Mouse (Mus musculus) gonadal fat pad, adult 2 months (tissue): ENCODE results near the gene Abhd17a. TPM values are rescaled to one million over a fixed set of nuclear protein-coding genes. Genes with fewer than 3 reads are reported as not detected.
"Not testable (repeated sequence)": the region's sequence is repeated elsewhere in the genome, so short reads cannot be mapped to it uniquely, and the experiment has no call there.

ENCODE experiments used
- DNase-seq: peaks from one replicate; pipeline ENCODE4 v3.0.0-alpha.2; 2012; ENCODE audit warnings: low read depth
- polyA plus RNA-seq: library from polyadenylated mRNA; depleted of rRNA; stranded (reverse); fragments of >200 nt; gene quantifications from 2 replicates; pipeline ENCODE4 v1.2.3, GENCODE M21; 2012

Abhd17a gene
- polyA plus RNA-seq, 1 experiment: 205 TPM

DNA sequence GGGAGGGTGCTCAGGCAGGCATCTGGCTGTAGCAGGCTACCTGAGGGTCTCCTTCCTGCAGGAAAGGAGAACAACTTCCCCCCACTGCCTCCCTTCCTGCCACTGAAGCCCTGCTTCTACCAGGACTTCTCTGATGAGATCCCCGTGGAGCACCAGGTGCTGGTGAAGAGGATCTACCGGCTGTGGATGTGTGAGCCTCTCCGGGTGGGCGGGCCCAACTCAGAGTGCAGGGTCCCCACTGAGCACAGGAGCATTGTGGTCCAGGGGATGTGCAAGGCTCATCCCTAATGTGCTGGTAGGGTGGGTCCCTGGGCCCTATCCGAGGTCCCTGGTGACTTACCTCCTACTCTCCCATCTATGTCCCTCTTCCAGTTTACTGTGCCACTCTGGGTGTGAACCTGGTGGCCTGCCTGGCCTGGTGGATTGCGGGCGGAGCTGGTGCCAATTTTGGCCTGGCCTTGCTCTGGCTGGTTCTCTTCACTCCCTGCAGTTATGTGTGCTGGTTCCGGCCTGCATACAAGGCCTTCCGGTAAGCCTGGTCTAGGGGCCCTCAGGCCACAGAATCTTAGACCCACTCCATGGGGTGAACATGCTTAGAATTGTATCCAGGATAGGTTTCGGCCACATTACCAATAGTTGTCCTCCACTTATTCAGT lies 19.3 kb upstream of the Abhd17a start:
- DNase-seq: no peak

DNA sequence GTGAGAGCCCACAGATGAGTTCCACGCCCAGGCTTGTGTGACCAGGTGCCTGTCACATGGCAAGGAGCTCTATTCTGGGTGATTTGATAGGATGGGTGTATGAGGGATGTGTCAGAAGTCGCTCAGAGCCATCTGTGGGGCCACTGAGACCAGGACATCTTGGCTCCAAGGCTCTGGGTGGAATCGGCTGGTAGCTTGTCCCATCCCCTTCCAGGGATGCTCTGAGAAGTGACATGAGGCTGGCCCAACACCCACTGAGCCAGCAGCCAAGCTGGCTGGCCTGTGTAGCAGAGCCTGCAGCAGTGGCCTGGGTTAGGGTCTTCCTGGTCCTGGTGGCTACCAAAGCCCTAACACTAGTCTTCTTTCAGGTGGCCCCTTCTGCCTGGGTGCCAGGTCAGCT lies 18.3 kb upstream of the Abhd17a start:
- no peak for DNase-seq

DNA sequence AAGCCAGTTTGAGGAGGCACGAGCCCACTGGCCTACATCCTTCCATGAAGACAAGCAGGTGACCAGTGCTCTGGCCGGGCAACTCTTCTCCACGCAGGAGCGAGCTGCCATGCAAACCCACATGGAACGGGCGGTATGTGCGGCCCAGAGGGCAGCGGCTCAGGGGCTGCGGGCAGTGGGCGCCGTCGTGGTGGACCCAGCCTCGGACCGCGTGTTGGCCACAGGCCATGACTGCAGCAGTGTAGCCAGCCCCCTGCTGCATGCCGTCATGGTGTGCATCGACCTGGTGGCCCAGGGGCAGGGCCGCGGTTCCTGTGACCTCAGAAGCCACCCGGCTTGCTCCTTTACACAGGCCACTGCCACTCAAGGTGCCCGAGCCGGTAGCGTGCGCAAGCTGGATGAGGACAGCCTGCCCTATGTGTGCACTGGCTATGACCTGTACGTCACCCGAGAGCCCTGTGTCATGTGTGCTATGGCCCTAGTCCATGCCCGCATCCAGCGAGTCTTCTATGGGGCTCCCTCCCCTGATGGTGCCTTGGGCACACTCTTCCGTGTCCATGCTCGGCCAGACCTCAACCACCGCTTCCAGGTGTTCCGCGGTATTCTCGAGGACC lies 16.7 kb upstream of the Abhd17a start:
- DNase-seq: no peak

DNA sequence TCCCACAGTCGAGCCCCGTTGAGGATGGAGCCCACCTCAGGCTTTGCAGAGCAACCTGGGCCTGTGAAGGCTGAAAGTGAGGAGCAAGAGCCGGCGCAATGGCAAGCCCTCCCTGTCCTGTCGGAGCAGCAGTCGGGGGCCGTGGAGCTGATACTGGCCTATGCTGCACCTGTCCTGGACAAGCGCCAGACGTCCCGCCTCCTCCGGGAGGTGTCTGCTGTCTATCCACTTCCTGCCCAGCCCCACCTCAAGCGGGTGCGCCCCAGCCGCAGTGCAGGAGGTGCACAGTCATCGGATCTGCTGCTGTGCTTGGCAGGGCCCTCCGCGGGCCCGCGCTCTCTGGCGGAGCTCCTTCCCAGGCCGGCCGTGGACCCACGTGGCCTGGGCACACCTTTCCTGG lies 16.2 kb upstream of the Abhd17a start:
- DNase-seq: no peak

DNA sequence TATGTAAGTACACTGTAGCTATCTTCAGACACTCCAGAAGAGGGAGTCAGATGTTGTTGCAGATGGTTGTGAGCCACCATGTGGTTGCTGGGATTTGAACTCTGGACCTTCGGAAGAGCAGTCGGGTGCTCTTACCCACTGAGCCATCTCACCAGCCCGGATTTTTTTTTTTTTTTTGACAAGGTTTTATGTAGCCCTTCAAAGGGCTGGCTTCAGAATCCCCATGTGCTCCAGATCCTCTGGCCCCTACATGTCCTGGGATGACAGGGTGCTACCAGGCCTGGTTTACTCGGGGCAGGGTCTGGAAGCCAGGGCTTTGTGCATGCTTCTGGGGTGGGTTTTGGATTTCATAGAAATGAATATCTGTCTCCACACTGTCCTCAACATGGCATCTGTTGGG lies 15.6 kb upstream of the Abhd17a start, which contains the start of gene Gm49322:
Gene Gm49322, plus strand, starts transcription at position 301 of the 400 bp plus-strand sequence.
- not testable (repeated sequence) for DNase-seq

DNA sequence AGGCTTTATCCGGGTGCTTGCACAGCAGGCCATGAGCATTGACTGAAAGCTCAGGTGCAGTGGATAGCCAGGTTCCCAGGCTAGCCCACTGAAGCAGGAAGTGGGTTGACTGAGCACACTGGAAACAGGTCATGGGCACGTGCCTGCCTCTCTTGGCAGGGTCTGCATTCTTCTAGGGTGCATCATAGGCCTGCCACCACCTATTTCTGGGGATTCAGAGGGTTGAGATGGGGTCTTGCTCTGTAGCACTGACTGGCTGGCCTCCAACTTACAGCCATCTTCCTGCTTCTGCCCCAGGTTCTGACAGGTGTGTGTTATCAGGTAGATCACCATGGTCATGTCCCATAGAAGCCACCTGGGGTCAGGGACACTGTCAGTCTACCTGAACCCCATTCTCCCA lies 14.8 kb upstream of the Abhd17a start:
- no peak for DNase-seq

DNA sequence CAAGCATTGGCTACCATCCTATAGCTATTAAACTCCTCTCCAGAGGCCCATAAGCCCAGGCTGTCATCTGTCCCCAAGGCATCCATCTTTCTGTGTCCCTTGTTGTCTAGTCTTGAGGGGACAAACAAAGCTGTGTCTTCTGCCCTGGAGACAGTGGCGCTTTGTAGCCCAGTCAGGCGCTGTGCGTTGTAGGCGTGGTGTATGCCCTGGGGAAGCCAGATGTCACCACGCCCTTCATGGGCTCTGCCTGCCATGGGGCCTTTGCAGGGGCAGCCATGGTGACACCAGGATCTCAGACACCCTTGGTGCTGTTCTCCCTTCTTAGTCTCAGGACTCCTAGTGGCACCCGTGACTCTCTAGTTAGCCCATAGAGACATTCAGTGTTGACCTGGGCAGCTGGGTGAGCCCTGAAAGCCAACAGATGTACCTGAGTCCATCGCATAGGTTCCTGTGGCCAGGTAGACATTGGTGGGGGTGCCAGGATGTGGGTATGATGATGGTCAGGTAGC lies 13.9 kb upstream of the Abhd17a start:
- no peak for DNase-seq

DNA sequence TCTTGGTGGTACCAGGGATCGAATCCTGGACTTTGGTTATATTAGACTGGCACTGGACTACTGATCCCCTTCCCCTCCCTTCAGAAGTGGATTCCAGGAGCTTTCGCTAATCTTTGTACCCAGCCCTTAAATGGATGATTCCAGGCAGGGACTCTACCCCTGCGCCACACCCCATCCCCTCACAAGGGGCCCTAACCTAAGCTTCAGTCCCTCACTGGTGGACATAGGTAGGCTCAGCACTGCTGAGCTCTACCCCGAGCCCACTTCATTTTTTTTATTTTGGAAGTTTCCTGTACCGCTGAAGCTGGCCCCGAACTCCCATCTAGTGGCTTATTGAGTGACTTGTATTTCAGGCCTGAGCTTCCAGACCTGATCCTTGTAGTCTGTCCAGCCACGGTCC lies 13.2 kb upstream of the Abhd17a start:
- no peak for DNase-seq

DNA sequence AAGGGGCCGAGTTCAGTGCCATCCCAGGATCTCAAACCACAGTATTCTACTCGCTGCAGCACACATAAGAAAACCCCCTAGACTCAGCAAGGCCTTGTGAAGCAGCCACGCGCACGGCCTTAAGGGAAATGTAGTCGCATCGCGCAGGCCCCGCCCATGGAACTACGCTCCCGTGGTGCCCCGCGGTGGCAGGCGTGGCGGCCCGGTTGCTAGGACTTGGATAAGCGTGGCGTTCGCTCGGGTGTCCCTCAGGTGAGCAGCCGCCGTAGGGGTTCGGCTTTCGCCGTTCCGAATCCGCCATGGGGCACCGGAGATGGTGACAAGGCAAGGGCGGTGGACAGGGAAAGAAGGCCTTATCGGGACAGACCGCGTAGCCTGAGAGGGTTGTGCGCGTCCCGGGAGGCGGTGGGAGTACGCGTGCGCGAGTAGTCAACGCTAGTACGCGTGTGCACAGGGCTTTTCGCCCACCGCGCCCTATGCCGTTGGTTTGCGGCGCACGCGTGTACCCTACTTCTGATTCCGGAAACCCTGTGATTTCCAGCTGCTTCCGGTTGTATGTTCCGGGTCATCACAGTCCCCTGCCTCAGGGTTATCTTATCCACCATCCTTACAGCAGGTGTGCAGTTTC lies 12.7 kb upstream of the Abhd17a start, which contains the start of the genes Scamp4 and Adat3:
Gene Scamp4, plus strand, starts transcription at position 175 of the 628 bp plus-strand sequence.
Gene Adat3, plus strand, starts transcription at position 183 of the 628 bp plus-strand sequence.
- DNase-seq: no peak

DNA sequence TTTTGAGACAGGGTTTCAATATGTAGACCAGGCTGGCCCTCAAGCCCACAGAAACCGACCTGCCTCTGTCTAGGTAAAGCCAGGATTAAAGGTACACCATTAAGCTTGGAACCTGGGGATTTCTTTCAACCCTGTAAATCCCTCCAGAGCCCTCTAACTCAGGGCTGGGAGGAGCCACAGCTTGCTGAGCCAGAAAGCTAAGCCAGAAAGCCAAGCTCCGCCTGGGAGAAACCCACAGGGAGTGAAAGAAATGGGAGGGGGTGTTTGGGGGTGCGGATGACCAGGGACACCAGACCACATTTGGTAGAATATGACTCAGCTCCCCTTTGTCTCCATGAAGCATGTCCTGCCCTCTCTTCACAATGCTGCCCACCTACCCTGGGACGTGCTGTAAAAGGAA lies 6.2 kb upstream of the Abhd17a start:
- no peak for DNase-seq

DNA sequence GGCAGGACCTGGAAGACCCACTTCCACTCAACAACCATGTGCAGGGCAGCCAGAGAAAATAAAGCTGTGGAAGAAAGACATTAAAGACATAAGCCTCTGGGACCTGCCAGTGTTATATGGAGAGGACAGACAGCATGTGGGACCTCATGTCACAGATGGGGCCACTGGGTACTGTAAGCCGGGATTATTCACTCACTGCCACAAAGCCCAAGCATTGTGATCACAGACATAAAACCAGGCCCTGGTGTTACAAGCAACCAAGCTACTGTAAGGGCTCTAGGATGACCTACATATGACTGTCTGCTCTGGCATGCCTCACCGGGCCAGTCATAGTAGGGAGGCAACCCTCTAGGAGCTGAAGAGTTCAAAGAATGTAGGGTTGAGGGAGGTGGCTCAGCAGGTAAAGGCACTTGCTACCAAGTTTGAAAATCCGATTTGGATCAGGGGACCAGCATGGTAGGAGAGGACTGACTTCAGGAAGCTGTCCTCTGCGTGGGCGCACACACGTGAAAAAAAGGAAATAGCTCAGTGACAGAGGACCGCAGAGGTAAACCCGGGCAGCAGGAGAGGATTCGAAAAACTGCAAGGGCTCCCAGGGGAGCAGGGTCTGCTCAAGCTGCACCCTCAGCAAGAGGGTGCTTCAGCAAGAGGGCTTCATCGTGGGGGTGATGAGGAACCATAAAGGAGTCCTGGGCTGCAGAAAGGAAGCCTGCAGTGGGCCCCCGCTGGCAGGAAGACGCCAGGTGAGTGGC lies 838 bp downstream of the Abhd17a start:
- DNase-seq: no peak

DNA sequence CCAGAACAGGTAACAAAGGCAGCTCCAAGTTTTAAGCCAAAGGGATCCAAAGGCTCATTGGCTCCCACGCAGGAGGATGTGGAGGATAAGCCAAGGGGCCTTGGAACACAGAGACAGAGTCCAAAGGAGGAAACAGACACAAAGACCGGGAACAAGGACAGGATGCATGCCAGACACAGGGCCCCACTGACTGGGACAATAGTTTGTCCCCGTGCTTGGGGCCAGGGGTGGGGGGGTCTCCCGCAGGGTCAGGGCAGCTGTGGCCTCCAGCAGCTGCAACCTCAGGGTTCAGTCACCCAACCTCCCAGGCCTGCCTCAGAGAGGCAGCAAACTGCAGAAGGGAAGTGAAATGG lies 2.9 kb downstream of the Abhd17a start:
- no peak for DNase-seq

DNA sequence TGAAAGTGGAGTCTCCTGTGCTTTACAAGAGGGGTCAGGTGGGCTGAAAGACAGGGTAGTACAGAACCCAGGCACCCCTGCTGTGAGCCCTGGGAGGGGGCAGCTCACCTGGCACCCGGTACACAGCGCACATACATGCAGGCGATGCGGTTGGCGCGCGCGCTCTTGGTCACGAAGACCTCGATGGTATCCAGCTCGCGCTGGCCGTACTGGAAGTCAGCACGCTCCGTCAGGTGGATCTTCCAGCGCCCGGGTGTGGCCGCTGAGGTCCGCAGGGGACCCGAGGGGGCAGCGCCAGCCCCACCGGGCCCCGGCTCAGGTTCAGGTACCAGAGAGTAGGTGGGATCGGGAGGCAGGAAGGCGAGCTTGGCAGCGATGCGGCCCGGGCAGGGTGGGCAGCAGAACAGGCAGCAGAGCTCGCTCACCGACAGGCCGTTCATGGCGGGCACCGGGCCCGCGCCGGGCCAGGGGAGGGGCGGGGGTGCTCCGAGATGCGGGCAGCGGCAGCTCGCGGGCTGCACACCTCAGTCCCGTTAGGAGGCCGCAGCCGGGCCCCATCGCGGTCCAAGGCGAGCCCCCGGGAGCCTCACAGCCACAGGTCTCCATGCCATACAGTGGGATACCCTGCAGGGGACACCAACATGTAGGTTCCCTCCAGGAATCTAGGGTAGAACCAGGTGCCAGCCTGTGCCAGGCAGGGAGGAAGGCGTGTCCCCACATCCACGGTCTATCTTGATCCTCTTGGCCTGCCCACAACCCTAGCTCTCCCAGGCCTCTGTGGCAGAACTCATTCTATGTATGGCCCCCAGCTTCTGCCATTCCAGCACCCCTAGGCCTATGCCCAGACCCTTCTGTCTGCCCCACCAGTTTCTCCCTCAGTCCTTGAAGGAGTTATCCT lies 3.5 kb downstream of the Abhd17a start:
- no peak for DNase-seq

DNA sequence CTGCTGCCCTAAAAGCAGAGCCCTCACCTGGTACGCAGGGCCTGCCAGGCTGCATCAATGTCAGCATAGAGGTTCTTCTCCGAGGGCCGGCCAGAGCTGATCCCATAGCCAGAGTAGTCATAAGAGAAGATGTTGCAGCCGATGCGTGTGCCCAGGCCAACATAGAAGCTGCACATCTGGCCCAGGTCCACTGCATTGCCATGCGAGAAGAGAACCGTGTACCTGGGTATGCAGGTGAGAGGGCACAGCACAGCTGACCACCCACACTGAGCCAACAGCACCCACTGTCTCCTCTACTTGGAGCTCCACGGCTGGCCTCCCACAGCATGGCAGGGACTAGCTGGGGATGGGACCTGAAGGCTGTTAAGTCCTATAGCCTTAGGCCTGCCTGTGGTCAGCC lies 4.6 kb downstream of the Abhd17a start:
- DNase-seq: no peak

DNA sequence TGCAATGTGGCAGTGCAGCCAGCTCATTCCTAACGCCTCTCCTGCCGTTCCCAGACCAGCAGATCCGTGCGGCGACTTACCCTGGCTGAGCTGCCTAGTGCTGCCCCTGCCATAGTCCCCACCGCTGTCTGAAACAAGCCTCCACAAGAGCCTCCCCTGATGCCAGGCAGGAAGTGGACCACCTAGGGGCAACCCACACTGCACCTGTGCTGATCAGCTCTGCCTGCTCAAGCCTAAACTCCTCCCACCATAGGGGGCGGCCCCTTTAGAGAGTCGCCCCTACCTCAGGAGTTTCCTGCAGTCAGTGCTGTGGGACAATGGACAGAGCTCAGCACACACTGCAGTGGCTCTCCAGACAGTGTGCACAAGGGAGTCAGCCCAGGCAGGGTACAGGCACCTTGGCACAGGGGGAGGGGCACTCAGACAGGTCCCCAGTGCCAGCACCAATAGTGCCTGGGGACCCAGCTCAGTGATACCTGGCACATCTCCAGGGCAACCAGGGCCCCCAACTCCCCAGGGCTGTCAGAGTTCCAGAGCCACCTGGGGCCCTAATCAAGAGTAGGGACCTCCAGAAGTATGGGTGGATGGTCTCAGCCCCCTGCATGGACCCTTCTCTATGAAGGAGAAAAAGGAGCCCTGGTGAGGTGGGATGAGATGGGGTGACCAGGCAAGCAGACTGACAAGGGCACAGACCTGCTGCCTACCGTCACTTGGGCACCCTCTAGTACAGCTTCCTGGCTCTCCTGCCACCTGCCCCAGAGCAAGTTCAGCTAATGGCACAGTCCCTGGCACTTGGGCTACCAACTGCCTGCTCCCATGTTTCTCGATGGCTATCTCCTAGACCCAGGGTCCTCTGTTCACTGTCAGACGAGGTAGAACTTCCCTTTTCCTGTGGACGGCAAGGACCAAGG lies 5.2 kb downstream of the Abhd17a start:
- no peak for DNase-seq

DNA sequence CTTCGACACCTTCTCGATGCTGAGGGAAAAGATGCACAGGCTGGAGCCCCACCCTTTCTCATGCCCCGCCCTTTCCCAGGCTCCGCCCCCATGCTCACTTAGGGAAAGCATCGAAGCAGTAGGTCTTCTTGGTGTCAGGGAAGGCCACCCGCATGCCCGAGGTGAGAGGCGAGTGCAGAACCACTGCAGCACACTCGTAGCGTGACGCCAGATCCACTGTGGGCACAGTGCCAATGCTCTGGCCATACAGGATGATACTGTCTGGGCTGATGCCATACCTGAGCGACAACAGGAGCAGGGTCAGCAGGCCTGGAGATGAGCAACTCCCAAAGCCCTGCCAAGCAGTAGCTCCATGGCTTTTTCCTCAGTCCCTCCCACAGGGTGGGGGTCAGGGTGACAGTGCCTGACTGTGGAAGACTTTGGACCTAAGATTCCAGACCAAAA lies 6.1 kb downstream of the Abhd17a start:
- no peak for DNase-seq

DNA sequence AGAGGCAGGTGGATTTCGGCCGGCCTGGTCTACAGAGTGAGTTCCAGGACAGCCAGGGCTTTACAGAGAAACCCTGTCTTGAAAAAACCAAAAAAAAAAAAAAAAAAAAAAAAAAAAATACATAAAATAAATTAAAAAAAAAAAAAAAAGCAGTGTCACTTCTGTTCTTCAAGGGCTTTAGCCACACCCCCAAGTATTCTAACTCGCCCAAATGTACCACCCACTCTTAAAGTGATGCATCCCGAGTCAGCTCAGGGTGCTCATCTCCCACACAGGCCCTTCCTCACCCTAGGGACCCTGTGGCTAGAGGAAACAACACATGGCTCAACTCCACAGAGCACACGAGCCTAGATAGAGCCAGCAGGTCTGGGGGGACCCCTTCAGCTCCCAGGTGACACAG lies 7.1 kb downstream of the Abhd17a start:
- DNase-seq: no peak

DNA sequence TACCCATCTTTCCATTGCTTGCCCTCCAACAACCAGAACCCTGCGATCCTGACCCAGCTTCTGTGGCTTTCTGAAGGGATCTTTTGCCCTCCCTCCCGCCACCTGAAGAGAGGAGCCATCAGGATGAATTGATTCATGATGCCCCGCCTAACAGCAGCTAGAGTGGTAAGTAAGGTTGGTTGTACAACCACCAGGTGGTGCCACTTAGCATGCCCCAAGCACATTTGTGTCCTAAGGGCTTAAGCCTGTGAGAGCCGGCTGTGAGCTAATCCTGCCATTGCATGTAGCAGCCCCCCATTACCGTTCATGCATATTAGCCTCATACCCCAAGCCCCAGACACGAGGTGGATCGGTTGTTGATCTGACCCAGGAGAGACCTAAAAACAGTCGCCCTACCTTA lies 11.2 kb downstream of the Abhd17a start:
- DNase-seq: no peak

DNA sequence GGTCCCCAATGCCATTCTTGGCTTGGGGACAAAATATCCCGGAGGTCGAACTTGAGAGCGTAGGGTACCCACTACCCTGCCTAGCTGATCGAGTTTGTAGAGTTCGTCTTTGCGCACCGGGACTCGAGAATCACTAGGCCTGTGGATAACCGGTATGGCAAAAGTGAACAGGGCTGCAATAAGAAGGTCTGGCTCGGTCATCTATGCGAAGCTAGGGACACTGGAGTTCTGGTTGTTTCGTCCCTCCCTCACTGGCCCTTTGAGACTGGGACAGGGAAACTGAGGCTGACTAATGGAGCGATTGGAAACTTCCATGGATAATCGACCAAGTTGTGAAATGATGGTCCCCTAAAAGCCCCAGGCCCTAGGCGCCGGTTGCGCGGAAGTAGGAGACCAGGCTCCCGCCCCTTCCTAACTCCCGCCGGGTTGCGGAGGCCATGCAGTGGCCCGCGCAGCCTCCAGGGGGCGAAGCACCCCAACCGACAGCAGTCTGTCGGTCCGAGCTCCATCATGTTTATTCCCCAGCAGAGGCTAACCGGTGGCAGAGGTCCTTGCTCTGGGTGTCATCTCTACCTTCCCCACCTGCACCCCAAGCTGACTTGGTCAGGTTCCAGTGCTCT lies 11.9 kb downstream of the Abhd17a start:
- no peak for DNase-seq
